Mouse (Mus musculus) cerebellum, adult (tissue): Measurements from ENCODE around the gene Copz1.

Experiments used
- ATAC-seq: cut with Nextera tagmentation; 2 replicates; pipeline ENCODE4 v1.9.2; 2017; ENCODE audit warnings: mild to moderate bottlenecking, moderate library complexity, mixed read lengths; ENCODE audit not compliant: insufficient number of reproducible peaks, low FRiP score, low TSS enrichment

The Copz1 gene

GRCm38 (mm10) chr15:103305792-103306645 is 33.5 kb downstream of the Copz1 start:
- no peak for ATAC-seq

DNA sequence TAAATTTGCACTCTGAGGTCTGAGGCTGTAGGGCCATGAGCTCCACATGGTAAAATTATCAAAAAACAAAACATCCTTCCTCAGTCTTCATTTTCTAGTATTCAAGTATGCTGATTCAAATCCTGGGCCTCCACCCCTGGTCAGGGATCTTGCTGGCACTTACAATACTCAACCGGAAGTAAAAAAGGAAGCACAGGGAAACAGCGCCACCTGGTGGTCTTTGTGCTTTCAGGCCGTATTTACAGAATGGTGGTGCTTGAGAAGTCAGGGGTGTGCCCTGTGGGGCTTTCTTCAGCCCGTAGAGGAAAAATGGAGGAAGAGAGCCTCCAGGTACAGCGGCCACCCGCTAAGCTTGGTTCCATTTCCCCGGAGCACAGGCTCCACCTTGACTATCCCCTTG is 34.6 kb downstream of the Copz1 start:
- ATAC-seq: 0 out of 2 replicates have a peak, but pooled peaks have one; percentile 12

DNA sequence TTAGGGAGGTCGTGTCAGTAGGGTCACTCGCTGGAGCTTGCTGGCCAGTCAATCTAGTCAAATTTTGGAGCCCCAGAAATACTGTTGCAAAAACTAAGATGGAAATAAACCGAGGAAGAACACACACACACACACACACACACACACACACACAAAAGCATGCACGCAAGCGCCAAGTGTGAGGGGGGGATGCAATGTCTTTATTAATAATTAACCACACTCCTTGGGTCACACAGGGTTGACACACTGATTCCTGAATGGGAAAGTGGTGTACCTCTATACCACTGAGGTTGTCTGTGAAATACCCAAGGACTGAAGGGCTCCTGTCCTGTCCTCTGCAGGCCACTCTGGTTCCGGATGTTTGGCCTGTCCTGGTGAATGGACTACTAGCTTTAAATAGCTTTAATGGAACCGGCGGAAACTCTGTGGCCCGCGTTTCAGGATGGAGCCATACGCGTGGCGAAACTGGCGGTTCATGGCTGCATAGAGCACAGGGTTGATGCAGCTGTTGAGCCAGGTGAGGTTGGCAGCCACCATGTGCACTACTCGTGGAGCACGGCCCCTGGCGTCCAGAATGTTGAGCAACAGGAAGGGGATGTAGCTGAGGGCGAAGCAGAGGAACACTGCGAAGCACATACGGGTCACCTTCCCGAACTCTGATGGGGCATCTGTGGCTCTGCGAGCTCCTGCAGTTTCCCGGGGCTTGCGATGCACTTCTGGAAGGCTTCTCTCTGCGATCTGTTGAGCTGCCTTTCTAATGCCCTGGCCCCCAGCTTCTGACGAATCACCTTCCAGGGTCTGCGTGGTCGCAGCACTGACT is 35.8 kb downstream of the Copz1 start:
- ATAC-seq: no peak

DNA sequence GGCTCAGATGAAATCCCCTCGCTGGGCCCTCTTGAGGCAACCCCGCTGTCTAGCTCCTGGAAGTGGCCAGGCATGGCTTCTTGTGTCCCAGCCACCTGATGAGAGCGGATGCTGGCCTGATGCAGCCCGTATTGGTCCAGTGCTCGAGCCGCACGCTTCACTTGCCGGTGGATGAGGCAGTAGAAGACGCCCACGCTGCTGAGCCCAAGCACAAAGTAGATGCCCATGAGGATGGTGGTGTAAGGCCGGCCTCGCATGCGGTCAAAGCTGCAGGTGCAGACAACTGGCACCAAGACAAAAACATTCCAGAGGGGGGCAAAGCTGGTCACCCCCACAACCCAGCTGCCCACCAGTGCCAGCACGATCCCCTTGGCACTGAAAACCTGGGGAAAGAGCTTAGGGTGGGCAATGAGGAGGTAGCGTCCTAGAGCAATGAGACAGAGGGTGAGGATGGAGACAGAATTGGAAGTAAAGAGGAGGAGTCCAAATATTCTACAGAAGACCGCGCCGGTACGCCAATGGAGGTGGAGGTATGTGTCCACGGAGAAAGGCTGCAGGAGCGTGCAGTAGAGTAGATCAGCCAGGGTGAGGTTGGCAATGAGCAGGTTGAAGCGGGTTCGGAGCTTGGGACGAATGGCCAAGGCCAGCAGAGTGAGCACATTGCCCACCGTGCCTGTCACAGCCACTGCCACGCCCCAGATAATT is 36.5 kb downstream of the Copz1 start:
- ATAC-seq: no peak

- no peak for ATAC-seq
Measured at GRCm38 (mm10) chr15:103310365-103310910, 37.9 kb downstream of the Copz1 start, which contains the start of gene Gpr84. Gene Gpr84 (minus strand): TSS chr15:103310612.

- ATAC-seq: 0 out of 2 replicates have a peak, but pooled peaks have one; percentile 16
Measured at GRCm38 (mm10) chr15:103313495-103314095, 41.1 kb downstream of the Copz1 start.

- ATAC-seq: no peak
Measured at GRCm38 (mm10) chr15:103314181-103314580, 41.7 kb downstream of the Copz1 start.

GRCm38 (mm10) chr15:103315011-103315502 is 42.5 kb downstream of the Copz1 start:
- peak; percentile 45; the same call in 1 of the 2 replicates for ATAC-seq

- no peak for ATAC-seq
Measured at GRCm38 (mm10) chr15:103315979-103316776, 43.7 kb downstream of the Copz1 start.

DNA sequence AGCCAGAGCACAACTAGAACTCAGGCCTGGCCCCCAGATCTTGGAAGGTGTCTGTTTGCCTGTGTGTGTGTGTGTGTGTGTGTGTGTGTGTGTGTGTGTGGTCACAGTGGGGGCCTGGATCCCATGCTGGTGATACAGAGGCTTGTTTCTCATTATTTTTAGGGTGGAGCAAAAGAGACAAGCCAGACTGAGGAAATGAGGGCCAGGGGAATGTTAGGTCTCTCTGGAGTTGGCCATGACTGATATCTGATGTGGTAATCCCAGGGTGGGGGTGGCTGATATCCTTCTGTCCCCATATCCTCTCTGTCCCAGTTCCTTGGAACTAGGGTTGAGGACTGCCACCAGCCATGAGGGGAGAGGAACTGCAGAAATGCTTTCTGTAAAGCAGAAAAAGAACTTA is 44.6 kb downstream of the Copz1 start:
- no peak for ATAC-seq

- ATAC-seq: no peak
Measured at GRCm38 (mm10) chr15:103317731-103318130, 45.2 kb downstream of the Copz1 start.

DNA sequence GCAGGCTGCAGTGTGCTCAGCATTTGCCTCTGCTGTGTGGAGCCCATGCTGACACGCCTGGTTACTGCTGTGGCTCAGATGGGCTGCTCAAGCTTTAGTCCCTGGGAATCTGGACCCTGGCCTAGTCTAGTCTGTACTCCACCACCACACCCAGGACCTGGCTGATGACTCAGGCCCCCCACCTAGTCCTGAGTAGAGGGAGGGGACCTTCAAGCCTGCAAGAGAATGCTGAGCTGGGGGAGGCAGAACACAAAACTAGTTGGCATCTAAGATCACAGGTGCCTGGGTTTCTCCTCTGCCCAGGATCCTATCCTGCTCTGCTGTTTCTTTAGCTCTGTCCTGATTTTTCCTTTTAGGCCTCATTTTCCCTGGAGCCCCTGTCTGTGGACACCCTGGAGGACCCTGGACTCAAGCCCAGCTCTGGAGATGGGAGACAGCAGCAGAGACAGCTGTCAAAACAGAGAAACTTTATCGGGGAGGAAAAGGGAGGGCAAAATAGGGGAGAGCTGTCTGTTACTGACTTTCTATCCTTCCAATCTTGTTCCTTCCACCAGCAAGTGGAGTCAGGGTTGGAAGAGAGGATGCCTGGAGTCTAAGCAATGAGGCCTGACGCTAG is 45.8 kb downstream of the Copz1 start:
- no peak for ATAC-seq

DNA sequence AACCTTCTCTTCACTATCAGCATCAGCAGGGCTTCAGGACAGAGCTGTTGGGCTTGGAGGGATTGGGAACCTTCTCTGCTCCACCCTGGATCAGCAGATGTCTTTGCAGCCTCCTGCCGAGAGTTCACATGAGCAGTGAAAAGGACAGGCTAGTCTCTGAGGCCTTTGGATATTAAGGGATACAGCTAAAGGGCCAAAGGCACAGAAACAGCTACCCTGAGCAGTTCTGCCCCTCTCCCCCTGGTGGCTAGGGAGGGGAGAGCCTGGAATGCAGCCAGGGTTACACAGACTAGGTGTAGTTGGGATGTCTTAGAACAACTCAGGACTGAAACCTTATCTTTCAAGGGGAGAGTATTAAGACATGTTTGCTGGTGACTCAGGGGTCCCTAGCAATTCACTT is 48.6 kb downstream of the Copz1 start:
- ATAC-seq: no peak

GRCm38 (mm10) chr15:103322396-103322795 is 49.9 kb downstream of the Copz1 start:
- no peak for ATAC-seq

DNA sequence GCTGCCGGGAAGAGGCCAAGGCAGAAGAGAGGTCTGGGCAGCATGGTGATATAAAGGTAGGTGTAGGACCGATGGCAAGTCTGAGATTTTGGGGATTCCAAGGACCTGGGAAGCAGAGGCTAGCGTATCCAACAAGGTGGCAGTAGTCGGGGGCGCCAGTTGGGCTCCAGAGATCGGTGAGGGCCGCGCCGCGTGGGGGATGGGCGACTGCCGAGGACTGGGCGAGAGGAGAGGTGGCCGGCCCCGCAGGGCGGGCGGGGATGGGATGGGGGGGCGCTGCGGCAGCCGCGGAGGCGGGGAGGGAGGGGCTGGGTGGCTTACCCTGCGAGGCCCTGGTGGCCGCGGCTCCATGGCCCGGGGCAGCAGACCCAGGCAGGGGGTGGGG is 50.5 kb downstream of the Copz1 start:
- peak; percentile 31 for ATAC-seq

- ATAC-seq: peak; percentile 72
Measured at GRCm38 (mm10) chr15:103323455-103324247, 51.1 kb downstream of the Copz1 start.

- no peak for ATAC-seq
Measured at GRCm38 (mm10) chr15:103333081-103333615, 60.6 kb downstream of the Copz1 start.
